Mouse (Mus musculus): ENCODE data around the gene Grik3. TPM values are rescaled to one million over a fixed set of nuclear protein-coding genes. Genes with fewer than 3 reads are reported as not detected.

Grik3 gene
- 4.4 and 5.9 TPM in 2 replicates for polyA plus RNA-seq (2015; fragmentation: Nextera tagmentation; extraction: Ambion mirVana)

DNA sequence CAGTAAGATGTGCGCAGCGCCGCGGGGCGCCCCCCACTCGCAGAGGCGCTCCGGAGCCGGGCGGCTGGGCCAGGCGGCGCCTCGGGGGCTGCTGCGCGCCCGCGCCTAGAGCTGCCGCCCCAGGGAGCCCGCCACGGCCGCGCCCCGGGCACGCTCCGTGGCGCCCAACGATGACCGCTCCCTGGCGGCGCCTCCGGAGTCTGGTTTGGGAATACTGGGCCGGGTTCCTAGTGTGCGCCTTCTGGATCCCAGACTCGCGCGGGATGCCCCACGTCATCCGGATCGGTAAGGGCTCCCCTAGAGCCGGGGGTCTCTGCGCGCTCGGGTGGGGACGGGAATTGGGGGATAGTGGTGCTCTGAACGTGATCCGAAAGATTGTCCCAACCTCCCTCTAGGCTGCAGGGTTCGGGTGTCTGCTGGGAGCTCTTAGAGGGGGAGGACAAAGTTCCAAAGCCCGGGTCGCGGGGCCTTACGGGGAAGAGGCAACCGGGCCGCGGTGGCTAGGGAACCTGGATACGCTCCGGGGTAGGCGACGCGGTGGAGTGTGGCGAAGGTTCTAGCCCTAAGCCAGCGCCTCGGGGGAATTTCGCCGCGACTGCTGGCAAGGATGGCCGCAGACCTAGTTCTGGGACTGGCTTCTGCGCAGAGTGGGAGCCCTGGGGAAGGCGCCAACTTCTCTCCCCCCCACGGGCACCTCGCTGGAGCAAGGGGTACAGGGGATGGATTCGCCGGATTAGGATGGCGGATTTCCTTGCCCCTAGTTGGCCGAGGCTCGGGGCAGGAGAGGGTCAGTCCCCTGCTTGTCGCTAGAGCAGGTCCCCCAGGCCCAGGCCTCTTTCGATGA is at the start of gene Grik3:
Gene Grik3, plus strand, starts transcription at position 40 of the 844 bp plus-strand sequence.
- Histone ChIP-seq H3K27ac (ENCODE audit: low read length) (peak within 1 kb of the TSS; percentile 83), H3K9me3 (replicated peaks; ENCODE audit: control insufficient read depth, low read length, poor library complexity, severe bottlenecking) (no peaks in the 10 kb centered on the region), H3K9ac (ENCODE audit: low read depth, low read length) (peak within 1 kb of the TSS; percentile 76), H3K36me3 (ENCODE audit: control insufficient read depth, insufficient read depth, low read length) (no peaks in the 10 kb centered on the region), H3K4me2 (ENCODE audit: low read length) (peak within 1 kb of the TSS; percentile 78), H3K27me3 (ENCODE audit: control insufficient read depth, insufficient read depth, low read depth, low read length) (peaks cover 14% of the 10 kb centered on the region), H3K4me1 (ENCODE audit: control insufficient read depth, insufficient read depth, low read length) (peaks cover 56% of the 10 kb centered on the region), H3K4me3 (ENCODE audit: low read depth, low read length) (peak within 1 kb of the TSS; percentile 63)
- under 1% methylated on average over 48 of the region's 77 CpGs for WGBS
- ATAC-seq: no peak

DNA sequence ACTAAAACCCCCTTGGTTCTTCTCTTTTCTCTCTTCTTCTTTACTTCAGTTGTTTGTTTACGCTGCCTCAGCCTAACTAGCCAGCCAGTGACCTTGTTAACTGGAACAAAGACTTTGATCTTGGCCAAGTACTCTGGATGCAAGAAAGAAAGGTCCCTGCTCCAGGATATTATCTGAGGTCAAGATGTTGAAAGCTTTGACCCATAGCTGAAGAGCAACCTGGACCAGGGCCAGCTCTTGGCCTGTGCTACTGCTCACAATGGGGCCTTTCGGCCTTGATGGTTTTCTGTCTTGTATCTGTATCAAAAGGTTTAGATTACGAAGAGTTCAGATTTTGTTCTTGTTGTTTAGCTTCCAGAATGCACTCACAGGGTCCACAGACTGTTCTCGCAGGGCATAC is 48.7 kb upstream of the Grik3 start:
- Histone ChIP-seq H3K27ac (ENCODE audit: low read length) (no peak overlapping the region), H3K9me3 (replicated peaks; ENCODE audit: control insufficient read depth, low read length, poor library complexity, severe bottlenecking) (no peaks in the 10 kb centered on the region), H3K27me3 (ENCODE audit: control insufficient read depth, insufficient read depth, low read depth, low read length) (no peaks in the 10 kb centered on the region), H3K36me3 (ENCODE audit: control insufficient read depth, insufficient read depth, low read length) (no peaks in the 10 kb centered on the region), H3K4me2 (ENCODE audit: low read length) (no peak overlapping the region), H3K4me3 (ENCODE audit: low read depth, low read length) (no peak overlapping the region), H3K4me1 (ENCODE audit: control insufficient read depth, insufficient read depth, low read length) (no peaks in the 10 kb centered on the region; the same call in 1 of the 2 replicates), H3K9ac (ENCODE audit: low read depth, low read length) (no peak overlapping the region)
- ATAC-seq: no peak
- 76% methylated on average over 4 of the region's 4 CpGs for WGBS

GRCm38 (mm10) chr4:125444366-125444765 is 46.1 kb upstream of the Grik3 start:
- 82% methylated on average over 7 of the region's 7 CpGs for WGBS
- Histone ChIP-seq H3K27me3 (ENCODE audit: control insufficient read depth, insufficient read depth, low read depth, low read length) (no peaks in the 10 kb centered on the region), H3K9ac (ENCODE audit: low read depth, low read length) (no peak overlapping the region), H3K4me2 (ENCODE audit: low read length) (no peak overlapping the region), H3K9me3 (replicated peaks; ENCODE audit: control insufficient read depth, low read length, poor library complexity, severe bottlenecking) (no peaks in the 10 kb centered on the region), H3K36me3 (ENCODE audit: control insufficient read depth, insufficient read depth, low read length) (no peaks in the 10 kb centered on the region), H3K27ac (ENCODE audit: low read length) (no peak overlapping the region), H3K4me3 (ENCODE audit: low read depth, low read length) (no peak overlapping the region), H3K4me1 (ENCODE audit: control insufficient read depth, insufficient read depth, low read length) (no peaks in the 10 kb centered on the region; the same call in 1 of the 2 replicates)
- ATAC-seq: no peak

- Histone ChIP-seq H3K27ac (ENCODE audit: low read length) (peak overlapping the region; percentile 53; the same call in 1 of the 2 replicates), H3K9ac (ENCODE audit: low read depth, low read length) (no peak overlapping the region), H3K4me3 (ENCODE audit: low read depth, low read length) (no peak overlapping the region), H3K4me2 (ENCODE audit: low read length) (no peak overlapping the region), H3K9me3 (replicated peaks; ENCODE audit: control insufficient read depth, low read length, poor library complexity, severe bottlenecking) (no peaks in the 10 kb centered on the region), H3K27me3 (ENCODE audit: control insufficient read depth, insufficient read depth, low read depth, low read length) (no peaks in the 10 kb centered on the region), H3K4me1 (ENCODE audit: control insufficient read depth, insufficient read depth, low read length) (peaks cover 12% of the 10 kb centered on the region; the same call in 1 of the 2 replicates), H3K36me3 (ENCODE audit: control insufficient read depth, insufficient read depth, low read length) (no peaks in the 10 kb centered on the region)
- peak; percentile 66; the same call in 1 of the 2 replicates for ATAC-seq
- WGBS: 29% methylated on average over 7 of the region's 7 CpGs
Observed at GRCm38 (mm10) chr4:125450602-125451321, 39.7 kb upstream of the Grik3 start.

DNA sequence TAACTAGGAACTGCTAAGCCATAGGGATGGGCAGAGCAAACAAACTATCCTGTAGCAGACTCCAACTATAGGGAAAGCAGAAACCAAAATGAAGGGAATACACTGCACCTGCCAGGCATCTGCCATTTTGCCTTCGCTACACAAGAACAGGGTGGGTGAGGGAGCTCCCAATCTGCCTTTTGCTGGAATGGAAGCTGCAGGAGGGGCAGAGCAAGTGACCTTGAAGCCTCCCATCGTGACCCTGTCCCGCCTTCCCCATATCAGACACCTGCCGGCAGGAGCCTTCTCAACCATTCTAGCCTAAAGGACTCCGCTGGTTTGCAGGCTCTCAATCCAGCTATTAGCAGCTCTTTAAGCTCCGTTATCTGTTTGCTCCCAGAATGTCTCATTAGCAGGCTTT is 38.7 kb upstream of the Grik3 start:
- H3K9ac ChIP-seq (ENCODE audit: low read depth, low read length): no peak overlapping the region
- H3K4me3 ChIP-seq (ENCODE audit: low read depth, low read length): no peak overlapping the region
- WGBS: 51% methylated on average over 6 of the region's 6 CpGs
- H3K4me2 ChIP-seq (ENCODE audit: low read length): no peak overlapping the region
- peaks cover 14% of the 10 kb centered on the region; the same call in 1 of the 2 replicates for H3K4me1 ChIP-seq (ENCODE audit: control insufficient read depth, insufficient read depth, low read length)
- no peaks in the 10 kb centered on the region for H3K36me3 ChIP-seq (ENCODE audit: control insufficient read depth, insufficient read depth, low read length)
- H3K9me3 ChIP-seq (replicated peaks; ENCODE audit: control insufficient read depth, low read length, poor library complexity, severe bottlenecking): no peaks in the 10 kb centered on the region
- ATAC-seq: no peak
- no peak overlapping the region for H3K27ac ChIP-seq (ENCODE audit: low read length)
- H3K27me3 ChIP-seq (ENCODE audit: control insufficient read depth, insufficient read depth, low read depth, low read length): no peaks in the 10 kb centered on the region

GRCm38 (mm10) chr4:125456506-125456905 is 34.0 kb upstream of the Grik3 start:
- no peak overlapping the region for H3K9ac ChIP-seq (ENCODE audit: low read depth, low read length)
- no peak overlapping the region for H3K27ac ChIP-seq (ENCODE audit: low read length)
- H3K4me2 ChIP-seq (ENCODE audit: low read length): no peak overlapping the region
- no peak for ATAC-seq
- peaks cover 20% of the 10 kb centered on the region for H3K4me1 ChIP-seq (ENCODE audit: control insufficient read depth, insufficient read depth, low read length)
- whole genome bisulfite sequencing: 57% methylated on average over 5 of the region's 5 CpGs
- no peaks in the 10 kb centered on the region for H3K36me3 ChIP-seq (ENCODE audit: control insufficient read depth, insufficient read depth, low read length)
- no peaks in the 10 kb centered on the region for H3K9me3 ChIP-seq (replicated peaks; ENCODE audit: control insufficient read depth, low read length, poor library complexity, severe bottlenecking)
- H3K27me3 ChIP-seq (ENCODE audit: control insufficient read depth, insufficient read depth, low read depth, low read length): no peaks in the 10 kb centered on the region
- no peak overlapping the region for H3K4me3 ChIP-seq (ENCODE audit: low read depth, low read length)

DNA sequence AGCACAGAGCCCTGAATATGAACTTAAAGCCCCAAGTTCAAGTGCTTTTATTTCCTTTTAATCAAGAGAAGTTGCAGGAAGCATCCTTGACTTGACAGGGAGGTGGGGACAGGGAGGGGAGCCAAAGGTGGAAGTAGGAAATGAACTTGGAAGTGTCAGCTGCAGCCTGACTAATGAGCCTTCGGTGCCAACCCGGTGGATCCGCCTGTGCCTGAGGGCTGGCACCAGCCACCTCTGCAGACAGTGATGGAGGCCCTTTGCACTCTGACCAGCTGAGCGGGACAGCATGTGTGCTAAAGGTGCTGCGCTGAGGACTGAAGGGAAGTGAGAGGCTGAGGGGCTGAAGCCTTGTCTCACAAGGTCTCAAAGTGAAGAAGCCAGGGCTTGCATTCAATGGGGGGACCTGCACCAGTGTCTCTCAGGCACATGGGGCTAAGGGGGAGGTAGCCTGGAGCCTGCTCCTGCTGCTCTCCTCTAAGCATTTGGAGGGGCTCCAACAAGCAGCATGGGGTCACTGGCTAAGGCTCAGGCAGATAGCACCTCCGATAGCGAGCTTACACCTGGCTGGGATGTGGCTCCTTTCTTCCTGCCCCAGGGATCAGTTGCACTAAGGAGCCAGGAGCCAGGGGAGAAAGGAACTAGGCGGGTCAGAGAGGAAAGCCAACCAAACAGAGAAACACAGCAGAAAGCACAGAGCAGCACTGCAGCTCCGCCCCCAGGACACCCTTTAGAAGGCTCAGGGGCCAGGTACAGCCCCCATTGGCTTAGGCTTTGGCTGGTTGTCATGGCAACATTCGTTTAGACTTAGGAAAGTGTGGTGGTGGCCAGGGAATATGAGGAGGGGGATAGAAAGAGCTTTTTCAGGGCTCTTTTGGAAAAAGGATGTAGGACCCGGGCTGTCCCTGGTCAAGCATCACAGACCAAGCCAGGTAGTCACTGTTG is 33.1 kb upstream of the Grik3 start:
- 27% methylated on average over 11 of the region's 11 CpGs for WGBS
- H3K4me1 ChIP-seq (ENCODE audit: control insufficient read depth, insufficient read depth, low read length): peaks cover 19% of the 10 kb centered on the region
- no peak overlapping the region; the same call in 1 of the 2 replicates for H3K4me2 ChIP-seq (ENCODE audit: low read length)
- 0 out of 2 replicates have a peak overlapping the region, but pooled peaks have one; percentile 17 for H3K9ac ChIP-seq (ENCODE audit: low read depth, low read length)
- peak; percentile 49; the same call in 1 of the 2 replicates for ATAC-seq
- H3K27me3 ChIP-seq (ENCODE audit: control insufficient read depth, insufficient read depth, low read depth, low read length): no peaks in the 10 kb centered on the region
- no peak overlapping the region for H3K27ac ChIP-seq (ENCODE audit: low read length)
- no peaks in the 10 kb centered on the region for H3K9me3 ChIP-seq (replicated peaks; ENCODE audit: control insufficient read depth, low read length, poor library complexity, severe bottlenecking)
- H3K36me3 ChIP-seq (ENCODE audit: control insufficient read depth, insufficient read depth, low read length): no peaks in the 10 kb centered on the region
- H3K4me3 ChIP-seq (ENCODE audit: low read depth, low read length): no peak overlapping the region

- ATAC-seq: no peak
- no peak overlapping the region for H3K27ac ChIP-seq (ENCODE audit: low read length)
- 76% methylated on average over 9 of the region's 9 CpGs for WGBS
- H3K36me3 ChIP-seq (ENCODE audit: control insufficient read depth, insufficient read depth, low read length): no peaks in the 10 kb centered on the region
- no peaks in the 10 kb centered on the region for H3K9me3 ChIP-seq (replicated peaks; ENCODE audit: control insufficient read depth, low read length, poor library complexity, severe bottlenecking)
- H3K9ac ChIP-seq (ENCODE audit: low read depth, low read length): no peak overlapping the region
- no peaks in the 10 kb centered on the region for H3K27me3 ChIP-seq (ENCODE audit: control insufficient read depth, insufficient read depth, low read depth, low read length)
- H3K4me1 ChIP-seq (ENCODE audit: control insufficient read depth, insufficient read depth, low read length): peaks cover 17% of the 10 kb centered on the region
- no peak overlapping the region for H3K4me2 ChIP-seq (ENCODE audit: low read length)
- H3K4me3 ChIP-seq (ENCODE audit: low read depth, low read length): no peak overlapping the region
Observed at GRCm38 (mm10) chr4:125459791-125460190, 30.7 kb upstream of the Grik3 start.

All from midbrain, embryonic 16.5 days (tissue).